Mouse (Mus musculus): ENCODE measurements at regions not wholly inside any gene's neighbourhood (a gene's known extent, or its start where the extent isn't known, plus 50 kb on each side); places are given as distances from the start of the nearest gene placed in this dataset.

- 81% methylated on average over 13 of the region's 13 CpGs for WGBS
- H3K27me3 ChIP-seq (ENCODE audit: control insufficient read depth, insufficient read depth, low read length): no peaks in the 10 kb centered on the region
- H3K9me3 ChIP-seq (ENCODE audit: control insufficient read depth, low read depth, low read length): no peaks in the 10 kb centered on the region
- no peak overlapping the region for H3K4me2 ChIP-seq (replicated peaks; ENCODE audit: low read depth, low read length)
- ATAC-seq (ENCODE audit: insufficient number of reproducible peaks, insufficient read depth, low FRiP score, low read depth): no peak
- H3K27ac ChIP-seq (ENCODE audit: low read length): no peak overlapping the region
- H3K36me3 ChIP-seq (ENCODE audit: control insufficient read depth, insufficient read depth, low read length): no peaks in the 10 kb centered on the region
- H3K4me1 ChIP-seq (ENCODE audit: control insufficient read depth, insufficient read depth, low read length): no peaks in the 10 kb centered on the region
- no peak overlapping the region for H3K9ac ChIP-seq (replicated peaks; ENCODE audit: low read depth, low read length)
- H3K4me3 ChIP-seq (ENCODE audit: low read depth, low read length): no peak overlapping the region
Measured at GRCm38 (mm10) chr9:113093863-113094390, 614.1 kb downstream of the Pdcd6ip start.

GRCm38 (mm10) chr9:113091881-113092280, 616.2 kb downstream of the Pdcd6ip start:
- Histone ChIP-seq H3K9ac (replicated peaks; ENCODE audit: low read depth, low read length) (no peak overlapping the region), H3K27ac (ENCODE audit: low read length) (no peak overlapping the region), H3K27me3 (ENCODE audit: control insufficient read depth, insufficient read depth, low read length) (no peaks in the 10 kb centered on the region), H3K4me2 (replicated peaks; ENCODE audit: low read depth, low read length) (no peak overlapping the region), H3K4me3 (ENCODE audit: low read depth, low read length) (no peak overlapping the region), H3K4me1 (ENCODE audit: control insufficient read depth, insufficient read depth, low read length) (no peaks in the 10 kb centered on the region), H3K36me3 (ENCODE audit: control insufficient read depth, insufficient read depth, low read length) (no peaks in the 10 kb centered on the region), H3K9me3 (ENCODE audit: control insufficient read depth, low read depth, low read length) (no peaks in the 10 kb centered on the region)
- WGBS: 90% methylated on average over 5 of the region's 5 CpGs
- ATAC-seq (ENCODE audit: insufficient number of reproducible peaks, insufficient read depth, low FRiP score, low read depth): no peak

GRCm38 (mm10) chr9:113087786-113088185, 620.3 kb downstream of the Pdcd6ip start:
- no peaks in the 10 kb centered on the region for H3K9me3 ChIP-seq (ENCODE audit: control insufficient read depth, low read depth, low read length)
- no peaks in the 10 kb centered on the region for H3K36me3 ChIP-seq (ENCODE audit: control insufficient read depth, insufficient read depth, low read length)
- no peak overlapping the region for H3K4me2 ChIP-seq (replicated peaks; ENCODE audit: low read depth, low read length)
- H3K9ac ChIP-seq (replicated peaks; ENCODE audit: low read depth, low read length): no peak overlapping the region
- H3K27ac ChIP-seq (ENCODE audit: low read length): no peak overlapping the region
- no peak for ATAC-seq (ENCODE audit: insufficient number of reproducible peaks, insufficient read depth, low FRiP score, low read depth)
- H3K27me3 ChIP-seq (ENCODE audit: control insufficient read depth, insufficient read depth, low read length): no peaks in the 10 kb centered on the region
- no peak overlapping the region for H3K4me3 ChIP-seq (ENCODE audit: low read depth, low read length)
- H3K4me1 ChIP-seq (ENCODE audit: control insufficient read depth, insufficient read depth, low read length): no peaks in the 10 kb centered on the region
- WGBS: 76% methylated on average over 10 of the region's 10 CpGs

GRCm38 (mm10) chr9:113085281-113085810, 622.7 kb downstream of the Pdcd6ip start:
- no peaks in the 10 kb centered on the region for H3K36me3 ChIP-seq (ENCODE audit: control insufficient read depth, insufficient read depth, low read length)
- H3K27ac ChIP-seq (ENCODE audit: low read length): no peak overlapping the region
- H3K4me1 ChIP-seq (ENCODE audit: control insufficient read depth, insufficient read depth, low read length): no peaks in the 10 kb centered on the region
- no peak for ATAC-seq (ENCODE audit: insufficient number of reproducible peaks, insufficient read depth, low FRiP score, low read depth)
- no peaks in the 10 kb centered on the region for H3K9me3 ChIP-seq (ENCODE audit: control insufficient read depth, low read depth, low read length)
- H3K4me3 ChIP-seq (ENCODE audit: low read depth, low read length): no peak overlapping the region
- H3K9ac ChIP-seq (replicated peaks; ENCODE audit: low read depth, low read length): no peak overlapping the region
- WGBS: 71% methylated on average over 5 of the region's 5 CpGs
- H3K27me3 ChIP-seq (ENCODE audit: control insufficient read depth, insufficient read depth, low read length): no peaks in the 10 kb centered on the region
- no peak overlapping the region for H3K4me2 ChIP-seq (replicated peaks; ENCODE audit: low read depth, low read length)

GRCm38 (mm10) chr9:113074866-113075265, 633.2 kb downstream of the Pdcd6ip start:
- no peak for ATAC-seq (ENCODE audit: insufficient number of reproducible peaks, insufficient read depth, low FRiP score, low read depth)
- H3K27me3 ChIP-seq (ENCODE audit: control insufficient read depth, insufficient read depth, low read length): no peaks in the 10 kb centered on the region
- WGBS: 79% methylated on average over 3 of the region's 3 CpGs
- H3K9ac ChIP-seq (replicated peaks; ENCODE audit: low read depth, low read length): no peak overlapping the region
- no peaks in the 10 kb centered on the region for H3K36me3 ChIP-seq (ENCODE audit: control insufficient read depth, insufficient read depth, low read length)
- no peak overlapping the region for H3K4me3 ChIP-seq (ENCODE audit: low read depth, low read length)
- H3K4me2 ChIP-seq (replicated peaks; ENCODE audit: low read depth, low read length): no peak overlapping the region
- no peaks in the 10 kb centered on the region for H3K9me3 ChIP-seq (ENCODE audit: control insufficient read depth, low read depth, low read length)
- no peaks in the 10 kb centered on the region for H3K4me1 ChIP-seq (ENCODE audit: control insufficient read depth, insufficient read depth, low read length)
- H3K27ac ChIP-seq (ENCODE audit: low read length): no peak overlapping the region

- no peak overlapping the region for H3K27ac ChIP-seq (ENCODE audit: low read length)
- no peak overlapping the region for H3K9ac ChIP-seq (replicated peaks; ENCODE audit: low read depth, low read length)
- H3K4me2 ChIP-seq (replicated peaks; ENCODE audit: low read depth, low read length): no peak overlapping the region
- H3K36me3 ChIP-seq (ENCODE audit: control insufficient read depth, insufficient read depth, low read length): no peaks in the 10 kb centered on the region
- no peaks in the 10 kb centered on the region for H3K27me3 ChIP-seq (ENCODE audit: control insufficient read depth, insufficient read depth, low read length)
- H3K4me3 ChIP-seq (ENCODE audit: low read depth, low read length): no peak overlapping the region
- no peak for ATAC-seq (ENCODE audit: insufficient number of reproducible peaks, insufficient read depth, low FRiP score, low read depth)
- no peaks in the 10 kb centered on the region for H3K9me3 ChIP-seq (ENCODE audit: control insufficient read depth, low read depth, low read length)
- WGBS: 67% methylated on average over 11 of the region's 11 CpGs
- no peaks in the 10 kb centered on the region for H3K4me1 ChIP-seq (ENCODE audit: control insufficient read depth, insufficient read depth, low read length)
Measured at GRCm38 (mm10) chr9:113057415-113057814, 650.6 kb downstream of the Pdcd6ip start.

GRCm38 (mm10) chr9:113044556-113045178, 663.4 kb downstream of the Pdcd6ip start:
- Histone ChIP-seq H3K4me1 (ENCODE audit: control insufficient read depth, insufficient read depth, low read length) (no peaks in the 10 kb centered on the region), H3K4me3 (ENCODE audit: low read depth, low read length) (no peak overlapping the region), H3K4me2 (replicated peaks; ENCODE audit: low read depth, low read length) (no peak overlapping the region), H3K27ac (ENCODE audit: low read length) (no peak overlapping the region), H3K36me3 (ENCODE audit: control insufficient read depth, insufficient read depth, low read length) (no peaks in the 10 kb centered on the region), H3K9me3 (ENCODE audit: control insufficient read depth, low read depth, low read length) (no peaks in the 10 kb centered on the region), H3K9ac (replicated peaks; ENCODE audit: low read depth, low read length) (no peak overlapping the region), H3K27me3 (ENCODE audit: control insufficient read depth, insufficient read depth, low read length) (no peaks in the 10 kb centered on the region)
- no peak for ATAC-seq (ENCODE audit: insufficient number of reproducible peaks, insufficient read depth, low FRiP score, low read depth)
- WGBS: 70% methylated on average over 4 of the region's 4 CpGs

- H3K4me3 ChIP-seq (ENCODE audit: low read depth, low read length): no peak overlapping the region
- H3K4me2 ChIP-seq (replicated peaks; ENCODE audit: low read depth, low read length): no peak overlapping the region
- no peaks in the 10 kb centered on the region for H3K27me3 ChIP-seq (ENCODE audit: control insufficient read depth, insufficient read depth, low read length)
- H3K9ac ChIP-seq (replicated peaks; ENCODE audit: low read depth, low read length): no peak overlapping the region
- no peak overlapping the region for H3K27ac ChIP-seq (ENCODE audit: low read length)
- ATAC-seq (ENCODE audit: insufficient number of reproducible peaks, insufficient read depth, low FRiP score, low read depth): no peak
- no peaks in the 10 kb centered on the region for H3K9me3 ChIP-seq (ENCODE audit: control insufficient read depth, low read depth, low read length)
- 83% methylated on average over 6 of the region's 6 CpGs for WGBS
- no peaks in the 10 kb centered on the region for H3K36me3 ChIP-seq (ENCODE audit: control insufficient read depth, insufficient read depth, low read length)
- H3K4me1 ChIP-seq (ENCODE audit: control insufficient read depth, insufficient read depth, low read length): no peaks in the 10 kb centered on the region
Measured at GRCm38 (mm10) chr9:113040885-113041284, 667.2 kb downstream of the Pdcd6ip start.

GRCm38 (mm10) chr9:113033996-113034395, 674.1 kb downstream of the Pdcd6ip start:
- Histone ChIP-seq H3K4me2 (replicated peaks; ENCODE audit: low read depth, low read length) (no peak overlapping the region), H3K4me1 (ENCODE audit: control insufficient read depth, insufficient read depth, low read length) (no peaks in the 10 kb centered on the region), H3K9ac (replicated peaks; ENCODE audit: low read depth, low read length) (no peak overlapping the region), H3K27ac (ENCODE audit: low read length) (no peak overlapping the region), H3K27me3 (ENCODE audit: control insufficient read depth, insufficient read depth, low read length) (no peaks in the 10 kb centered on the region), H3K9me3 (ENCODE audit: control insufficient read depth, low read depth, low read length) (no peaks in the 10 kb centered on the region), H3K36me3 (ENCODE audit: control insufficient read depth, insufficient read depth, low read length) (no peaks in the 10 kb centered on the region), H3K4me3 (ENCODE audit: low read depth, low read length) (no peak overlapping the region)
- ATAC-seq (ENCODE audit: insufficient number of reproducible peaks, insufficient read depth, low FRiP score, low read depth): no peak
- 81% methylated on average over 5 of the region's 5 CpGs for WGBS
